Mouse (Mus musculus) embryonic facial prominence, embryonic 11.5 days (tissue): ENCODE data around the gene Fyb. TPM values are rescaled to one million over a fixed set of nuclear protein-coding genes. Genes with fewer than 3 reads are reported as not detected.

ENCODE experiments used
- ATAC-seq: fragments of 200-750 bp; cut with Nextera tagmentation; replicated peaks from 2 replicates; pipeline ENCODE4 v1.8.0; 2017; ENCODE audit warnings: low read depth; ENCODE audit not compliant: insufficient number of reproducible peaks, low FRiP score, low TSS enrichment
- DNase-seq: peaks from one replicate; pipeline ENCODE4 v3.0.0-alpha.2; 2015; ENCODE audit warnings: low spot score
- H3K27ac ChIP-seq: fragments of 300-500 bp; sonication (generic); replicated peaks from 2 replicates; pipeline ENCODE4 v1.5.1; 2014; ENCODE audit warnings: mild to moderate bottlenecking, low read depth, low read length, control low read depth
- H3K27me3 ChIP-seq: fragments of 300-500 bp; sonication (generic); 2 replicates; pipeline ENCODE4 v1.6.1; 2014; ENCODE audit warnings: mild to moderate bottlenecking, low read length, moderate library complexity, mixed read lengths; ENCODE audit not compliant: control insufficient read depth, insufficient read depth
- H3K36me3 ChIP-seq: fragments of 300-500 bp; sonication (generic); replicated peaks from 2 replicates; pipeline ENCODE4 v1.6.1; 2014; ENCODE audit warnings: low read depth, mild to moderate bottlenecking, low read length, moderate library complexity, mixed read lengths; ENCODE audit not compliant: control insufficient read depth, insufficient read depth
- H3K4me1 ChIP-seq: fragments of 300-500 bp; sonication (generic); 2 replicates; pipeline ENCODE4 v1.6.1; 2014; ENCODE audit warnings: low read length, mixed read lengths; ENCODE audit not compliant: control insufficient read depth, insufficient read depth
- H3K4me2 ChIP-seq: fragments of 300-500 bp; sonication (generic); 2 replicates; pipeline ENCODE4 v1.6.1; 2014; ENCODE audit warnings: low read depth, mild to moderate bottlenecking, control low read depth, low read length, moderate library complexity
- H3K4me3 ChIP-seq: fragments of 300-500 bp; sonication (generic); 2 replicates; pipeline ENCODE4 v1.5.1; 2014; ENCODE audit warnings: low read depth, low read length, control low read depth
- H3K9ac ChIP-seq: fragments of 300-500 bp; sonication (generic); replicated peaks from 2 replicates; pipeline ENCODE4 v1.6.1; 2014; ENCODE audit warnings: mild to moderate bottlenecking, control low read depth, low read length
- H3K9me3 ChIP-seq: fragments of 300-500 bp; sonication (generic); replicated peaks from 2 replicates; pipeline ENCODE4 v1.6.1; 2016; ENCODE audit warnings: mild to moderate bottlenecking, low read length, inconsistent platforms, mixed read lengths; ENCODE audit not compliant: control insufficient read depth
- WGBS: fragments of 180-500 bp; shearing (Covaris S2); extraction: QIAGEN DNeasy Blood & Tissue Kit; methylation state at CpG from one replicate; pipeline ENCODE4 v1.1.7; 2014; 5-methylcytosine and 5-hydroxymethylcytosine counted together
- polyA plus RNA-seq: library from polyadenylated mRNA; unstranded; fragments of >200 nt; fragmentation: Nextera tagmentation; extraction: Ambion mirVana; gene quantifications from 2 replicates; pipeline ENCODE4 v1.2.1, GENCODE M21; 2014

The Fyb gene
- polyA plus RNA-seq, 1 experiment from 2014 or later = 2.8 TPM

DNA sequence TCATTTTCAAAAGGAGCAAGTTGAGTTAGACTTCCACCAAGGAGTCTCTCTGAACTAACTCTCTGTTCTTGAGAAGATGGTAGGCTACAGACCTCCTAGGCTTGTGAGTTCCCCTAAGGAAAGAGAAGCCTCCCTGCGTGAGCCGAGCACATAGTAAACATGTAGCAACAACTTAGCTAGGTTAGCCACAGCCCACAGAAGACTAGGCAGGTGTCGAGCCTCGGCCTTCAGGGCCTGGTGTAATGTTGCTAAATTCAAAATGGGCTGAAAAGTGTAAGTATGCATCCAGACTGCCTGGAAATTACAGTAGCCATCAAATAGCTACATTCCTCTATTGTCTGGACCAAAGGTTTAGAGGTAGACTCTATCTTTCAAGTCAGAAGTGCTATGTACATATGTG lies 79.3 kb downstream of the Fyb start:
- Histone ChIP-seq H3K9ac (no peak overlapping the region), H3K36me3 (no peaks in the 10 kb centered on the region), H3K9me3 (no peaks in the 10 kb centered on the region), H3K4me1 (no peaks in the 10 kb centered on the region), H3K27ac (no peak overlapping the region), H3K4me3 (no peak overlapping the region), H3K4me2 (no peak overlapping the region), H3K27me3 (no peaks in the 10 kb centered on the region)
- DNase-seq (no peak), ATAC-seq (no peak)
- WGBS = 84% methylated on average over 4 of the region's 4 CpGs

DNA sequence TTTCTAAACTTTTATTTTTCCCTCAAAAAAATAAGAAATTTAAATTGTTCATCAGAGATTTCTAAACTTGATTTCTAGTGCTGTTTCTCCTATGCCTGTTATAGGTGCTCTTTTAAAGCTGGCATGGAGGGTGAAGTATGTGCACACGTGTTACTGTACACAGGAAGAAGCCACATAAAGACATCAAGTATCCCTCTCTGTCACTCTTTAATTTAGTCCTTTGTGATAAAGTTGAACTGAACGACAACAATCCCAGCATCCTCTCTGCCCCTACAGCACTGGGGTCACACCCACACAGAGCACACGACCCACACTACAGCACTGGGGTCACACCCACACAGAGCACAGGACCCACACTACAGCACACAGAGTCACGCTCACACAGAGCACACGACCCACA lies 88.0 kb downstream of the Fyb start:
- H3K4me3 ChIP-seq = no peak overlapping the region
- H3K27me3 ChIP-seq = no peaks in the 10 kb centered on the region
- H3K4me1 ChIP-seq = no peaks in the 10 kb centered on the region
- H3K36me3 ChIP-seq = no peaks in the 10 kb centered on the region
- H3K9ac ChIP-seq = no peak overlapping the region
- ATAC-seq (no peak), DNase-seq (no peak)
- no peaks in the 10 kb centered on the region for H3K9me3 ChIP-seq
- H3K4me2 ChIP-seq = no peak overlapping the region
- 76% methylated on average over 5 of the region's 5 CpGs for WGBS
- H3K27ac ChIP-seq = no peak overlapping the region

DNA sequence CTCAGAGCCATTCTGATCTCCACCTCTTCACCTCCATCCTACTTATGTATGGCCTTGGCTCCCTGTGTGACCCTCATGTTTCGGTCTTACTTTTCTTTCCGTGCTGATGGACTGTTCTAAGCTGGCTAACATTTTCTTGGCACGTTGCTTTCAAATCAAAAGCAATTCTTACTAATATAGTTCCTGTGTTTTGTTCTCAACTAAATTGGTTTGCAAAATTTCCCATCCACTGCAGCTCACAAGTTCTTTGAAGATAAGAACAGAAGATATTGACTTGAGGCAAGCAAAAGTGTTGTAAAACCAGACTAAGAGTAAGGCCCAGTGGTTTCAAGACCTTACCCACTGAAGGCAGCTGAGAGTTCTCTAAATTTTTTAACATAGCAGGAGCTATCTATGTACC lies 90.2 kb downstream of the Fyb start:
- Histone ChIP-seq H3K9ac (no peak overlapping the region), H3K4me3 (no peak overlapping the region), H3K4me2 (no peak overlapping the region), H3K27ac (no peak overlapping the region), H3K9me3 (no peaks in the 10 kb centered on the region), H3K36me3 (no peaks in the 10 kb centered on the region), H3K4me1 (no peaks in the 10 kb centered on the region), H3K27me3 (no peaks in the 10 kb centered on the region)
- DNase-seq (no peak), ATAC-seq (no peak)
- WGBS = 80% methylated on average over 3 of the region's 3 CpGs

DNA sequence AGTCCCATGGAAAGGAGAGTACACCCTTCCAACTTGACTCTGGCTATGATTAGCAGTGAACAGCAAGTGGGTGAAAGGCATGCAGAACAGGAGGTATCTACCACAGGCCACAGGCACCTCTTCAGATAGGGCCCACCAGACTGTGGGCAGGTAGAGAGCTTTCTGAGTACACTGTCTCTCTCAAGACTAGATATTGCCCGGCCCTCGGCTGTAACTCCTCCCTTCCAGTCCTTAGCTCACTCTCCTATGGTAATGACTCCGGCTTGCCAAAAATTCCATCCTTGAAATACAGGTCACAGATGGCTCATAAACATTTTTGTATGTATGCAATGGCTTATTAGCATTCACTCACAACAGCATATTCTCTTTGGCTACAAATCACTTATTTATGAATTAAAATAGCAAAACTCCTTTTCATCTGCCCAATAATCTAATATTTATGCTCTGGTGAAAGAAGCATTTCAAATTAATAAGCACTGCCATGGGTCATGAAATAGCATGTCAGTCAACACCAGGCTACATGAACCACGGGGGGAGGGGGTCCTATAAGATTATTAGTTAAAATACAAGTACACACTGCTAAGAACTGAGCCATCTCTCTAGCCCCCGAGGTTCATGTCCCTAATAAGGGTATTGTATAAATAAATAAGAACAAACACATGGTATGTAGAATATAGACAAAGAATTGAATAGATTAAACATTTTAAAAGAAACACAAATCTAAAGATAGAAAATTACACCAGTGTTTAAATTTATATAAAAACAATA lies 93.9 kb downstream of the Fyb start:
- DNase-seq (no peak), ATAC-seq (no peak)
- no peak overlapping the region for H3K9ac ChIP-seq
- no peak overlapping the region for H3K4me3 ChIP-seq
- H3K4me1 ChIP-seq = no peaks in the 10 kb centered on the region
- 77% methylated on average over 5 of the region's 5 CpGs for WGBS
- H3K4me2 ChIP-seq = no peak overlapping the region
- no peaks in the 10 kb centered on the region for H3K36me3 ChIP-seq
- H3K27ac ChIP-seq = no peak overlapping the region
- H3K9me3 ChIP-seq = no peaks in the 10 kb centered on the region
- H3K27me3 ChIP-seq = no peaks in the 10 kb centered on the region

DNA sequence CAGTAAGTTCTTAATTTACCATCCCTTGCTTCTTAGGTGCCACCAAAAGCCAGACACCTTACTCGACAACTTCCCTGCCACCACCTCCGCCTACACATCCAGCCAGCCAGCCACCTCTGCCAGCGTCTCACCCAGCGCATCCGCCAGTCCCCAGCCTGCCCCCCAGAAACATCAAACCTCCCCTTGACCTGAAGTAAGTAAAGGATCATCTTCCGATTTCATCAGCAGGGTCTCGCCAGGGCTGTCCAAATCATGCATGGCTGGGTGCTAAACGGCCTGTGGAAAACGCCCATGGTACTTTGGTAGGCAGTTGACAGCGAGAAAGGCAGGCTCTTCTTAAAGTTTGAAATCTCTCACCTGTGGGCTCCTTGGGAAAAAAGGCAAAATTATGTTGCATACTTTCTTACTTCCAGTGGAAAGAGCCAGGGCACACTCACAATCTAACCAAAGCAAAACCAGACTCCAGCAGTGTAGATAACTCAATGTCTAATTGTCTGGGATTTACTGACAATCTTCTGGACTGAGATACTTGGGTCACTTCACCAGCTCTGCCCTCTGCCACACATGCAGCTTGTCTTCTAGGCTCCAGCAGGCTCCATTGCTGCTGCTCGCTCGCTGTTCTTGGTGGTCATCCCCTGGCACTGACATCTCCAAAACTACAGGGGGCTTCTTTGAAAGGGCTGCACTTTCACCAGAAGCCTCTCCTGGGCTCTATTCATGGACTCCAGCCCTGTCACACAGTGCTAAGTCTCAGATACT lies 97.1 kb downstream of the Fyb start:
- Histone ChIP-seq H3K27ac (no peak overlapping the region), H3K36me3 (no peaks in the 10 kb centered on the region), H3K4me2 (no peak overlapping the region), H3K9ac (no peak overlapping the region), H3K4me1 (no peaks in the 10 kb centered on the region), H3K4me3 (no peak overlapping the region), H3K9me3 (no peaks in the 10 kb centered on the region), H3K27me3 (no peaks in the 10 kb centered on the region)
- DNase-seq (no peak), ATAC-seq (no peak)
- 84% methylated on average over 12 of the region's 12 CpGs for WGBS

DNA sequence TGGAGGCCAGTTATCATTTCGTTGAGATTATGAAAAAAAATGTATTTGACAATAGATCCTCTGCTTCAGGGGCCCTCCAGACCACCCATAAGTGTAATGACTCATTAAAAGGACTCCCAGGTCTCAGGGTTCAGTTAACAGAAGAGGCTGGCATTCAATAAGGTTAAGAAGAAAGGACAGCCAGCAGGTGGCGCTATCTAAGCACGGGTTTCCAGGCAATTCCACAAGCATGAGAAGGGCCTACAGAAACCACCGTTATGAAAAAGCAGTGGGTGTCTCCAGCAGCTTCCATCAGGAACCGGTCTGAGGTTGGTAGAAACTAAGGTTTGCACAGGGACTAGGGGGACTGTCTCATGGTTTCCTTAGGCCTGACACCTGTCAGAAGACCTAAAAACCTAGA lies 99.9 kb downstream of the Fyb start:
- H3K4me2 ChIP-seq = no peak overlapping the region
- no peaks in the 10 kb centered on the region for H3K27me3 ChIP-seq
- H3K36me3 ChIP-seq = no peaks in the 10 kb centered on the region
- H3K4me3 ChIP-seq = no peak overlapping the region
- no peaks in the 10 kb centered on the region for H3K4me1 ChIP-seq
- H3K9ac ChIP-seq = no peak overlapping the region
- H3K9me3 ChIP-seq = no peaks in the 10 kb centered on the region
- DNase-seq (peak; percentile 90), ATAC-seq (no peak)
- WGBS = 9% methylated on average over 5 of the region's 5 CpGs
- no peak overlapping the region for H3K27ac ChIP-seq

DNA sequence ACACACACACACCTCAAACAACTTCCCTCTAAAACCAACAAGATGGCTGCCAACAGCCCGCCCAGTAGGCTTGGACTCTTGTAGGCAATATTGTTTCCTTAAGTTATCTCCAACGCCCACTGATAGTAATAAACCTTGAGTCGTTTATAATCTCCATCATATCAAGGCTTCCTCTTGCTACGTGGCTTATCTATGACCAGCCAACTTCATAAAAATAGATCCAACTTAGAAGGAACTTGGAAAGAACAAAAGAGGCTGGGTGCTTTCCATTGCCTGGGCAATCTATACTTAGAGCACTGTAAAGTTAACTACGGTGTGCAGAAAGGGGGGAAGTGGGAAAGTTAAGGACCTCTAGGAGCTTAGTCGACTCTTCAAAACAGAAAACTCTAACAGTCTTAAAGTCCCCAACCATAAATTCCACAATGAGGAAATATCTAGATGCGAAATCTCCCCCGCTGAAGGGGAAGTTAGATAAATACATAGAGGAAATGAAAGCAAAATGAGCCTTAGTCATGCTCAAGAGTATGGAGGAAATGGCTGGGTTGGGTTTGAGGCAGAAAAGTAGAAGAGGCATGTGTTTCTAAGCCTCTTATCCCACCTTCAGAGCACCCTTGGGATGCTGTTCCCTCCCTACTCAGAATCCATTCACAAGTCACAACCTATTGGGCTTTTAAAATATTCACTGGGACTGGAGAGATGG lies 101.0 kb downstream of the Fyb start:
- Histone ChIP-seq H3K36me3 (no peaks in the 10 kb centered on the region), H3K9me3 (no peaks in the 10 kb centered on the region), H3K4me3 (no peak overlapping the region), H3K4me2 (no peak overlapping the region), H3K9ac (no peak overlapping the region), H3K27me3 (no peaks in the 10 kb centered on the region), H3K4me1 (no peaks in the 10 kb centered on the region), H3K27ac (no peak overlapping the region)
- no peak for ATAC-seq
- WGBS = 91% methylated on average over 8 of the region's 8 CpGs
- DNase-seq = no peak
